Mouse (Mus musculus) heart, postnatal 25 days (tissue): Measurements from ENCODE around the gene Olfr46. TPM values are rescaled to one million over a fixed set of nuclear protein-coding genes. Genes with fewer than 3 reads are reported as not detected.
"Not testable (repeated sequence)": the region's sequence is repeated elsewhere in the genome, so short reads cannot be mapped to it uniquely, and the experiment has no call there.

Source experiments
- DNase-seq: peaks from one replicate; pipeline ENCODE4 v3.0.0; 2022; ENCODE audit warnings: low spot score
- intact Hi-C: fragments of 180-260 bp; cut with DNase I; formaldehyde crosslinking; loops from one replicate; pipeline ENCODE4 v1.15.1; 2025
- total RNA-seq, 2 experiments: library from RNA; stranded (reverse); gene quantifications; 2 replicates each; pipeline ENCODE4 v1.2.3; 2021

The Olfr46 gene
- total RNA-seq, result not detected

DNA sequence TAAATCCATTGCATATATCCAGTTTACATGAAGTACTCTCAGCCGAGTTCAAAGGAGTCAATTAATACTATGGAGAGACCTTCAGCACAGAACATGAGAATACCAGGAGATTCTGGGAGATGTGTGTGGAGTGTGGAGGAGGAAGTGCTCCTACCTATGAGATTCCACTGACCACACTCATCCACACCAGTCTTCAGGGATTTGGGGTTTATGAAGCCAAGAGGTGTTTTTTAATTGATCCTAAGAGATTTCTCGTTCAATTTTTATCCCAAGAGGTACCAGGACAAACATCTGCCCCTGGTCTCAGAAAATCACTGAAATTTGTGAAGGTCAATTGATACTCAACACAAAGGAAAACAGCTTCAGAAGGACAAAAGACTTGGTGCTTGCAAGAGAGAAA lies at the start of gene Olfr46:
Olfr46 (plus strand) TSS at position 301 of the 400 bp plus-strand sequence.
- intact Hi-C loops, result not testable (repeated sequence)

DNA sequence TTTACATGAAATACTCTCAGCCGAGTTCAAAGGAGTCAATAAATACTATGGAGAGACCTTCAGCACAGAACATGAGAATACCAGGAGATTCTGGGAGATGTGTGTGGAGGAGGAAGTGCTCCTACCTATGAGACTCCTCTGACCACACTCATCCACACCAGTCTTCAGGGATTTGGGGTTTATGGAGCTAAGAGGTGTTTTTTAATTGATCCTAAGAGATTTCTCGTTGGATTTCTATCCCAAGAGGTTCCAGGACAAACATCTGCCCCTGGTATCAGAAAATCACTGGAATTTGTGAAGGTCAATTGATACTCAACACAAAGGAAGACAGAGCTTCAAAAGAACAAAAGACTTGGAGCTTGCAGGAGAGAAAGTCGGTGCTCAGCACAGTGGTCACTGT lies 33.5 kb upstream of the Olfr46 start, which contains the start of gene Olfr538:
Olfr538 (plus strand) TSS at position 301 of the 400 bp plus-strand sequence.
- intact Hi-C loops, result no loop called here
- no peak for DNase-seq

More for the DNA sequence above, at the start of gene Olfr46:
- DNase-seq, result not testable (repeated sequence)

DNA sequence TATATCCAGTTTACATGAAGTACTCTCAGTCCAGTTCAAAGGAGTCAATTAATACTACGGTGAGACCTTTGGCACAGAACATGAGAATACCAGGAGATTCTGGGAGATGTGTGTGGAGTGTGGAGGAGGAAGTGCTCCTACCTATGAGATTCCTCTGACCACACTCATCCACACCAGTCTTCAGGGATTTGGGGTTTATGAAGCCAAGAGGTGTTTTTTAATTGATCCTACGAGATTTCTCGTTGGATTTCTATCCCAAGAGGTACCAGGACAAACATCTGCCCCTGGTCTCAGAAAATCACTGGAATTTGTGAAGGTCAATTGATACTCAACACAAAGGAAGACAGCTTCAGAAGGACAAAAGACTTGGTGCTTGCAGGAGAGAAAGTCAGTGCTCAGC lies 27.6 kb downstream of the Olfr46 start, which contains the start of gene Olfr61:
Olfr61 (plus strand) TSS at position 301 of the 400 bp plus-strand sequence.
- DNase-seq, intact Hi-C loops: not testable (repeated sequence)

GRCm38 (mm10) chr7:140630559-140630958 lies 29.5 kb downstream of the Olfr46 start:
- intact Hi-C loops, result no loop called here
- DNase-seq, result no peak

DNA sequence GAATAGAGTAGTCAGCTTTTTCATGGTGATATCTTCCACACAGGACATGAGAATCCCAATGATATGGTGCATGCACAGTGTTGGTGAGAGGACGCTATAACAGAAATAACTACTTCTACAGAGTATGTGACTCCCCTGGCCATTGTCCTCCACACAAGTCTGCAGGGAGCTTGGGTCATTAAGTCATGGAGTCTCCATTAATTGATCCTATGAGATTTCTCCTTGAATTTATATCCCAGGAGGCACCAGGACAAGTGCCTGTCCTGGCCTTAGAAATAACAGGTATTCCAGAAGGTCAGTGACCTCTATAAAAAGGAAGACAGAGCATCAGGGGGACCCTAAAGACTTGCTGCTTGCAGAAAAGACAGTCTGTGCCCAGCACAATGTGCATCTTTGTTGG lies 45.1 kb downstream of the Olfr46 start, which contains the start of gene Olfr53:
Olfr53 (plus strand) TSS at position 301 of the 400 bp plus-strand sequence.
- DNase-seq, result no peak
- intact Hi-C loops, result loop anchor here (1.0 kb wide), 1 partner anchor 36 kb away; no protein-coding TSS in a partner anchor

DNA sequence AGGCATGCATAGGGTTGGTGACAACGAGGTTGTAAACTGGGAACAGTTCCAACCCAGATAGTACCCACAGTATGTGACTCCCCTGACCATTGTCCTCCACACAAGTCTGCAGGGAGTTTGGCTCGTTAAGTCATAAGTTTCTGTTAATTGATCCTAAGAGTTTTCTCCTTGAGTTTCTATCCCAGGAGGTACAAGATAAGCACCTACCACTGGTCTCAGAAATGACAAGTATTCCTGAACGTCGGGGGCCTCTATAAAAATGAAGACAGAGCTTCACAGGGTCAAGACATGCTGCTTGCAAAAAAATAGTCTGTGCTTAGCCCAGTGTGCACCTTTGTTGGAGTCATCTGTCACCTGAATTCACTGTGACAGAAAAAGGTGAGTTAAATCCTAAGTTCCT lies 58.6 kb downstream of the Olfr46 start, which contains the start of gene Olfr539:
Olfr539 (plus strand) TSS at position 301 of the 400 bp plus-strand sequence.
- no peak for DNase-seq
- intact Hi-C loops, result no loop called here

Other genes with a start within 250 kb of the Olfr46 start
- gene Olfr60, start 239.6 kb upstream of the Olfr46 start, total RNA-seq, result not detected
- not detected for gene Olfr530, start 224.9 kb upstream of the Olfr46 start, total RNA-seq
- gene Olfr531, start 198.4 kb upstream of the Olfr46 start, total RNA-seq, result not detected
- not detected for gene Olfr532, start 179.6 kb upstream of the Olfr46 start, total RNA-seq
- gene Olfr533, start 137.9 kb upstream of the Olfr46 start, total RNA-seq, result not detected
- gene Olfr535, start 117.1 kb upstream of the Olfr46 start, total RNA-seq, result not detected
- not detected for gene Olfr536, start 93.9 kb upstream of the Olfr46 start, total RNA-seq
- gene Olfr538, start 33.4 kb upstream of the Olfr46 start, total RNA-seq, result not detected
- gene Olfr61, start 27.7 kb downstream of the Olfr46 start, total RNA-seq, result not detected
- not detected for gene Olfr53, start 45.2 kb downstream of the Olfr46 start, total RNA-seq
- not detected for gene Olfr539, start 58.7 kb downstream of the Olfr46 start, total RNA-seq
- gene Olfr45, start 80.7 kb downstream of the Olfr46 start, total RNA-seq, result not detected
- gene Olfr541, start 96.0 kb downstream of the Olfr46 start, total RNA-seq, result not detected
- 1 to 10 TPM; 6.3 to 6.9 TPM for gene Cyp2e1, start 162.5 kb downstream of the Olfr46 start, total RNA-seq
- not detected for gene Syce1, start 186.6 kb downstream of the Olfr46 start, total RNA-seq
- not detected for gene Zfp941, start 220.9 kb downstream of the Olfr46 start, total RNA-seq
- gene Urah, start 233.7 kb downstream of the Olfr46 start, total RNA-seq, result under 1 TPM; 0.39 to 0.83 TPM
- 10 to 100 TPM; 10.8 to 14.5 TPM for gene Scgb1c1, start 244.3 kb downstream of the Olfr46 start, total RNA-seq
- gene Odf3, start 246.5 kb downstream of the Olfr46 start, total RNA-seq, result not detected